19 mouse cellular contexts compared by ENCODE assay signal in the genomic region with DNA sequence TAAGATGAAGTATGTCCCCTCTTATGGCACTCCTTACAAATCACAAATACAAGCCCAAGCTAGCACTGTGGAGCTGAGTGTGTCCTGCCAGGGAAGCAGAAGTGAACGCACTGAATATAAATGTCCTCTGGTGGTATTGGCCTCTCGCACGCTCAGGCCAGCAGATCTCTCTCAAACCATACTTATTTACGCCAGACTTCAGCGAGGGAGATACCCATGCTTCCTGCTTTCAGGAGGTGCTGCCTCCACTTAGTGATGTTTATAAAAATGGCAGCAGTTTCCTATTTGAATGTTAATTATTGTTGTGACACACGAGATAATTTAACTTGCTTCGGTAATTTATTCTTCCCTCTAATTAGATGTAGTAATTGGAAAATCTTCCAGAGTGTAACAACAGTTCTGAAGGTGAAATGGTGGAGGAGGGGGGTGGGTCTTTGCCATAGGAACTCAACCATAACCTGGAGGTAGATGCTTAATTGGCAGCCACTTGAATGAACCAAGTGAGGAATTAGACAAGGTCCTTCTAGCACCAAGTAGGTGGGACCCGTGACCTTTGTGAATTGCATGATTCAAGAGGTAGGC.
"Had no signal": no experiment of that assay in that cellular context is flagged by ENCODE, and none has a peak within 500 bp of the region (broad histone marks: within the 10 kb centered on the region; RNA-seq: fewer than 3 reads in every experiment).

No protein-coding gene starts in this region.

- H3K4me1 ChIP-seq: kidney, embryonic 15.5 days; liver, embryonic 13.5 days; midbrain, embryonic 13.5 days had no signal

- DNase-seq: kidney, postnatal 10 days; kidney, postnatal 36 days; layer of hippocampus, postnatal 36 days; liver, embryonic 13.5 days; lung, adult 2 months; lung, postnatal 14 days; lung, postnatal 4 days; right cerebral cortex, adult 18-20 months; right cerebral cortex, postnatal 14 days; right cerebral cortex, postnatal 4 days; thymus, adult 2 months; thymus, postnatal 25 days had no signal

- H3K27ac ChIP-seq: kidney, embryonic 15.5 days; left cerebral cortex, adult 2 months; liver, embryonic 13.5 days; midbrain, embryonic 13.5 days; neural tube, embryonic 15.5 days; stomach, postnatal 0 days had no signal

- H3K36me3 ChIP-seq: kidney, embryonic 15.5 days; liver, embryonic 13.5 days; midbrain, embryonic 13.5 days; neural tube, embryonic 15.5 days had no signal

- H3K9me3 ChIP-seq: kidney, embryonic 15.5 days; liver, embryonic 13.5 days; midbrain, embryonic 13.5 days; neural tube, embryonic 15.5 days had no signal

- H3K27me3 ChIP-seq: kidney, embryonic 15.5 days; liver, embryonic 13.5 days; midbrain, embryonic 13.5 days; neural tube, embryonic 15.5 days had no signal

- H3K9ac ChIP-seq: kidney, embryonic 15.5 days; liver, embryonic 13.5 days; midbrain, embryonic 13.5 days; neural tube, embryonic 15.5 days had no signal

- H3K4me3 ChIP-seq: kidney, embryonic 15.5 days; left cerebral cortex, adult 2 months; liver, embryonic 13.5 days; midbrain, embryonic 13.5 days; myocyte; neural tube, embryonic 15.5 days had no signal

- H3K4me2 ChIP-seq: kidney, embryonic 15.5 days; liver, embryonic 13.5 days; midbrain, embryonic 13.5 days; neural tube, embryonic 15.5 days had no signal

- ATAC-seq: midbrain, embryonic 13.5 days; midbrain, embryonic 16.5 days had no signal
